Mouse (Mus musculus) E14TG2a.4 (cell line): ENCODE measurements around the gene Kdm3a.

Experiments
- CTCF ChIP-seq: conservative IDR thresholded peaks from 2 replicates; pipeline ENCODE4 v1.5.1; 2014; ENCODE audit warnings: low read length
- NANOG ChIP-seq: IDR thresholded peaks from 2 replicates; pipeline ENCODE4 v1.6.1; 2014; ENCODE audit warnings: borderline replicate concordance, low read length, mixed read lengths

DNA sequence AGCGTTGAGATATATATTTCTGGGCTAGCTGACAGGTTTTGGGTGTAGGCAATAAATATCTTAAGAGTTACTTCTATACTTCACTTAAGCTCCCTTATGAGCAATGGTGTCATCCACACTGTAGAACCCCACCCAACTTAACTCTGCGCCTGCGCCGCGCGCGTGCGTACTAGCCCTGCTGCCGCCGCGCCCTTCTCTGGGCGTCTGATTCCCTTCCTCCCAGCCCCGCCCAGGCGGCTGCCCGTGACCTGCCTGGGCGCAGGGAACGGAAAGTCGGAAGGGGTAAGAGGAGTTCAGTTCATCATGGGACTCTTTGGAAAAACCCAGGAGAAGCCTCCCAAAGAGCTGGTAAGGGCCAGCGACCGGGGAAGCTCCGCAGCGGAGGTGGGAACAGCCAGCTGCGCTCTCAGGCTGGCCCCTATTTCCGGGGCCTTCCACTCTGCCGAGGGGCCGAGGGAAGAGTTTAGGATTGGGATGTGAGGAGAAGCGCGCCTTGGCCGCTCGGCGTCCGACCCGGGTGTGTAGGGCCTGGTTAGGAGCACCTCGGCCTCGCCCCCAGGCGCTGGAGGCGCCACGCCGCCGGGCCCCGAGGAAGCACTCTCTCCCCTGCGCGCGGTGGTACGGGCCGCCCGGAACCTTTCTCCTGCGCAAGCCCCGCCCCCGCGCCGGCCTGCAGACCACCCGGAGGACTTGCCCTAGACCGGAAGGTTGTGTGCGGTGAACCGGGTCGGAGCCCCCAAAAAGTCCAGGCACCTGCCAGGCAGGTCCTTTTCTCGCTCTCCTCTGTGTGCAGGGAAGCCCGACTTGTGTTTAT lies 88.9 kb downstream of the Kdm3a start, which contains the start of gene Chmp3:
- TF ChIP-seq CTCF (no peak), NANOG (no peak)
